Mouse (Mus musculus) erythroblast, embryonic 14.5 days (primary cell): ENCODE data around the gene Wnt3a.

Source experiments
- GATA1 ChIP-seq: IDR thresholded peaks from 2 replicates; pipeline ENCODE4 v1.6.1; 2012; ENCODE audit warnings: low read length, inconsistent platforms, mixed read lengths
- TAL1 ChIP-seq: IDR thresholded peaks from 3 replicates; pipeline ENCODE4 v1.6.1; 2012; ENCODE audit warnings: low read length, inconsistent platforms, mixed read lengths

- TF ChIP-seq TAL1 = no peak
- TF ChIP-seq GATA1 = no peak
These were observed 21.9 kb upstream of the Wnt3a start for GRCm38 (mm10) chr11:59312501-59312900.
